Mouse (Mus musculus) brown adipose tissue, adult 24 weeks (tissue): Measurements from ENCODE around the gene Dnajc4. TPM values are rescaled to one million over a fixed set of nuclear protein-coding genes. Genes with fewer than 3 reads are reported as not detected.

Experiments
- H3K27ac ChIP-seq: fragments of 200-500 bp; replicated peaks from 2 replicates; pipeline ENCODE4 v1.5.1; 2012; ENCODE audit warnings: low read depth, mild to moderate bottlenecking, low read length
- H3K4me1 ChIP-seq: fragments of 200-500 bp; 2 replicates; pipeline ENCODE4 v1.6.1; 2012; ENCODE audit warnings: low read length, mixed read lengths; ENCODE audit not compliant: control insufficient read depth, insufficient read depth, insufficient read length
- H3K4me3 ChIP-seq: fragments of 200-500 bp; 2 replicates; pipeline ENCODE4 v1.5.1; 2012; ENCODE audit warnings: low read depth, mild to moderate bottlenecking, low read length, moderate library complexity; ENCODE audit not compliant: insufficient read depth
- polyA plus RNA-seq: library from polyadenylated mRNA; stranded (reverse); fragments of >200 nt; gene quantifications from 2 replicates; pipeline ENCODE4 v1.2.4, GENCODE M21; 2012; ENCODE audit not compliant: missing spikeins, insufficient read depth, insufficient read length

The Dnajc4 gene
- polyA plus RNA-seq, 1 experiment: 70.0 TPM

DNA sequence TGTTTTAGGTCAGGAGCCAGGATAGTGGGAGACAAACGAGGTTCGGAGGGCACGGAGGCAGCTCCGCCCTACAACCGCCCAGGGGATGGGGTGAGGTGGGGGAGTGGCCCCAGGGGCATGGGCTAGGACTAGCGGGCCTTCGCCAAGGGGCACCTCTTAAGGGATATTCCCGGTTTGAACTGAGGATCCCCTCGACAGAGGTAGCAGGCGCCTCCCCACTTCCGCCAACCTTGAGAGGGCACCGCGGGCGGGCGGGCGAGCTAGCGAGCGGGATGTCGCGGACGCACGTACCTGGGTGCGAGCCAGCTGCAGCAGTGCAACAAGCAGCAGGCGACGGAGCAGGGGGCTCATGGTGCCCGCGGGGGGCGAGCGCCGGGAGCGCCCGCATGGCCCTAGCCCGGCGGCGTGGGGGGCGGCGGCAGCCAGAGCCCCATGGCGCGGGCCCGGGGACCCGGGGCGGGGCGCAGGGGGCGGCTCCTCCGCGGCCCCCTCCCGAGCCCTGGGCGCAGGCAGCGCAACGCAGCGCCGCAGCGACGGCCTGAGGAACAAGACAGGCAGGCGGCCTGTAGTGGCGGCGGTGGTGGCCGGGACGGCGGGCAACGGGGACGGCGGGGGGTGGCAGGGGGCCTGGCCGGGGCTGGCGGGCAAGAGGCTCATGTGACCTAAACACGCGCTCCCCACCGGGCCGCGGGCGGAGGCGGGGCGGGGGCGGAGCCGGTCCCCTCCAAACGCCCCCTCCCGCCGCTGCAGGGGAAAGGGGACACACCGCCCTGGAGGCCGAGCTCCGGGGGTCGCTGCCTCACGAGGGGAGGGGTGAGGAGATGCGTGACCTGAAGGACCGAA, 5.1 kb downstream of the Dnajc4 start, which contains the start of gene Vegfb:
TSS of gene Vegfb (minus strand) at position 591 of the 843 bp plus-strand sequence.
- Histone ChIP-seq H3K27ac (peak within 1 kb of the TSS; percentile 69), H3K4me3 (peak within 1 kb of the TSS; percentile 76), H3K4me1 (peaks cover 11% of the 10 kb centered on the region)

- peaks cover 11% of the 10 kb centered on the region for H3K4me1 ChIP-seq
- H3K4me3 ChIP-seq: peak overlapping the region; percentile 76
- H3K27ac ChIP-seq: peak overlapping the region; percentile 69
Observed at GRCm38 (mm10) chr19:6985951-6986708, 6.2 kb downstream of the Dnajc4 start.

GRCm38 (mm10) chr19:6985300-6985699, 7.1 kb downstream of the Dnajc4 start:
- H3K4me1 ChIP-seq: peaks cover 11% of the 10 kb centered on the region
- H3K4me3 ChIP-seq: no peak overlapping the region
- H3K27ac ChIP-seq: no peak overlapping the region

GRCm38 (mm10) chr19:6983621-6984020, 8.8 kb downstream of the Dnajc4 start:
- H3K4me1 ChIP-seq: peaks cover 11% of the 10 kb centered on the region
- H3K27ac ChIP-seq: no peak overlapping the region
- no peak overlapping the region for H3K4me3 ChIP-seq

DNA sequence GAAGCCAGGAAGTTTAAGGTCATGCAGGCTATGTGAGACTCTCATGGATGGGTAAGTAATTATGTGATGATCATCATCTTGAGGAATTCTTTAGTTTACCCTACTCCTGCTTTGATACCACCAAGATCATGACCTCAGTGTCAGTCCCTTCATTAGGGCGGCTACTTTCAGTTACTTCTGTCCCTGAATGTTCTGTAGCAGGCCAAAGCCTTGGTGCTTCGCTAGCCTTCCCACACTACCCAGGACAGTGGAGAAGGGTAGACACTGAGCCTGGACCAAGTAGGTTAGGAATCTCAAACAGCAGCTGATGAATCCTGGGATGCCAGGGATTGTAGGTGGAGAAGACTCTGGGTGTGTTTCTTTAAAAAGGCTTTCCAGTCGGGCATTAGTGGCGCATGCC, 10.9 kb downstream of the Dnajc4 start:
- H3K4me3 ChIP-seq: peak overlapping the region; percentile 4; the same call in 1 of the 2 replicates
- H3K27ac ChIP-seq: peak overlapping the region; percentile 99
- peaks cover 6% of the 10 kb centered on the region; the same call in 1 of the 2 replicates for H3K4me1 ChIP-seq

- Histone ChIP-seq H3K4me1 (no peaks in the 10 kb centered on the region), H3K27ac (peak within 1 kb of the TSS; percentile 99), H3K4me3 (peak within 1 kb of the TSS; percentile 84)
Observed at GRCm38 (mm10) chr19:6980381-6981093, 11.8 kb downstream of the Dnajc4 start, which contains the start of gene Fkbp2. Gene Fkbp2, minus strand, starts transcription at chr19:6980501.

GRCm38 (mm10) chr19:6979486-6980380, 12.6 kb downstream of the Dnajc4 start:
- Histone ChIP-seq H3K27ac (peak overlapping the region; percentile 69), H3K4me3 (peak overlapping the region; percentile 68), H3K4me1 (no peaks in the 10 kb centered on the region)

DNA sequence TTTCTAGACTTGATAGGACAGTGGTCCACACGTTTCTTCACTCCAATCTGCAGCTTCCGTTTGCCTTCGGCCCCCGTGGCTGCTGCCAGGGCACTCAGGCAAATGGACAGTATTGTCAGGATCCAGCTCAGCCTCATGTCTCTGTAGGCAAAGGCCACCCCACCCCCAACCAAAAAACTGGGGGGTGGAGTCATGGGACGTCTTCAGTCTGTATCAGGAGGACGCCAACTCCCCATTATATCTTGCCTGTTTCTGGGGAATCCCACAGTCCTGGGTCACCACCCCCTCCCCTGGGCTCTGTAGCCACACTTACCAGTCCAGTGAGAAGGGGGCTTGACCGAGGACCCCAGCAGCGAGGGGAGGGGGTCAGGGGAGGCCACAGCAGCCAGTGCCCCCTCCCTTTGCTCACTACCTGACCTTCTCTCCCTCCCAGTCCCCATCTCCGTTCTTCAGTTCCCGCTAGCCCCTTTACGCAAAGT, 13.3 kb downstream of the Dnajc4 start:
- Histone ChIP-seq H3K4me3 (peak overlapping the region; percentile 63), H3K27ac (0 out of 2 replicates have a peak overlapping the region, but pooled peaks have one; percentile 1), H3K4me1 (no peaks in the 10 kb centered on the region)

DNA sequence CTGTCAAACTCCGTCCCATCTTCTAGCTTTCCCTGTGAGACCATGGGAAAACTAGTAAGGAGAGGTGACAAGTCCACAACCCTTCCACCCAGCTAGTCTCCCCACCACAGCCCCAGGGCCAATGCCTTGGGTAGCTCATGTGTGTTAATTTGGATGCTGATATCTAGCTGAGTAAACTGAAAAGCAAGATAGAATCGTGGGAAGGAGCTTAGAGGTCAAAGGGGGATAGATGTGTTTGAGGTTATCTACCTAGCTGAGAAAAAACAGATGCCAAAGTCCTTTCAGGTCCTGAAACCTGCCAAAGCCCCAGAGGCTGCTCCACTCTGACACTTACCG, 13.8 kb downstream of the Dnajc4 start:
- Histone ChIP-seq H3K4me3 (peak overlapping the region; percentile 63; the same call in 1 of the 2 replicates), H3K4me1 (no peaks in the 10 kb centered on the region), H3K27ac (no peak overlapping the region)

DNA sequence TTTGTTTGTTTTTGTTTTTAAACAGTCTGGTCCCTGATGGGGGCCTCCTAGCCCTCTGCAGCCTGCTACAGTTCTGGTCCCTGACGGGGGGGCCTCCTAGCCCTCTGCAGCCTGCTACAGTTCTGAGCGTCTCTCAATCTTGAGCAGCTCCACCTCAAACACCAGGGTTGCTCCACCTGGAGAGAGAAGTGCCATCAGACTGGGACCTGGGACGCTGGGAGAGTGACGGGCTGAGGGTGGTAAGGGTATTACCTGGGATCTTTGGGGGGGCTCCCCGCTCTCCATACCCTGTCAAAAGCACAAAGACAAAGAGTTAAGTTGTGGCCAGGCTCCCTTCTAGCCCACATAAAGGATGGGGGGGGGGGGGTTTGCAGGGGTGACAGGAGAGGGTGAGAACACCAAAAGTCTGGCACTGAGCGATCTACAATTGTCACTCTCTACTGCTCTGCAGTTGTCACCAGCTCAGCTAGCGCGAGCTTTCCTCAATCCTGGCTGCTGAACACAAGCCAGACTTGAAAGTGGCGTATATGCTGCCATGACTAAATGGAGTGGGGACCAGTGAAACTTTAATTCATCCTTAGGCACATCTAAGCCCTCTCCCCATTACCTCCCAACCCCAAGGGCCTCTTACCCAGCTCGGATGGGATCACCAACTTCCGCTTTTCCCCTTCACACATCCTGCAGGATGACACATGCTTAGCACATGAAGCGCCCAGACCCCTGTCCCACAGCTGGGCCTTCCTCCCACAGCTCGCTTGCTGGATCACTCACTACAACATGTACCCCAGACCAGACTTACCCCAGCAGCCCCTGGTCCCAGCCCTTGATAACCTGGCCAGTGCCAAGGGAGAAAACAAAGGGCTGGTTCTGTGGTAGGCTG, 14.4 kb downstream of the Dnajc4 start:
- 0 out of 2 replicates have a peak overlapping the region, but pooled peaks have one; percentile 63 for H3K4me3 ChIP-seq
- no peaks in the 10 kb centered on the region for H3K4me1 ChIP-seq
- H3K27ac ChIP-seq: no peak overlapping the region

- Histone ChIP-seq H3K4me1 (no peaks in the 10 kb centered on the region), H3K27ac (peak within 1 kb of the TSS; percentile 92), H3K4me3 (peak within 1 kb of the TSS; percentile 80)
Observed at GRCm38 (mm10) chr19:6975537-6976521, 16.5 kb downstream of the Dnajc4 start, which contains the start of gene Plcb3. Gene Plcb3, minus strand, starts transcription at chr19:6976470.
